Mouse (Mus musculus) retina, adult 2 months (tissue): Measurements from ENCODE around the gene Rab3b.
A peak's percentile ranks its signal among the peaks of the same experiment; 100 is the strongest.
"Not testable (repeated sequence)": the region's sequence is repeated elsewhere in the genome, so short reads cannot be mapped to it uniquely, and the experiment has no call there.

Experiments used
- DNase-seq: peaks from one replicate; pipeline ENCODE4 v3.0.0-alpha.2; 2012; ENCODE audit warnings: low read depth, low spot score

The Rab3b gene

GRCm38 (mm10) chr4:108890876-108891275 lies 12.0 kb downstream of the Rab3b start:
- no peak for DNase-seq

GRCm38 (mm10) chr4:108900421-108900820 lies 21.6 kb downstream of the Rab3b start:
- no peak for DNase-seq

- DNase-seq = no peak
Measured at GRCm38 (mm10) chr4:108902886-108903285, 24.0 kb downstream of the Rab3b start.

- DNase-seq = no peak
Measured at GRCm38 (mm10) chr4:108903346-108903745, 24.5 kb downstream of the Rab3b start.

GRCm38 (mm10) chr4:108904076-108904475 lies 25.2 kb downstream of the Rab3b start:
- no peak for DNase-seq

- DNase-seq = no peak
Measured at GRCm38 (mm10) chr4:108904790-108905189, 25.9 kb downstream of the Rab3b start.

- no peak for DNase-seq
Measured at GRCm38 (mm10) chr4:108905859-108906258, 27.0 kb downstream of the Rab3b start.

GRCm38 (mm10) chr4:108907475-108907874 lies 28.6 kb downstream of the Rab3b start:
- no peak for DNase-seq

- DNase-seq = no peak
Measured at GRCm38 (mm10) chr4:108909872-108910425, 31.1 kb downstream of the Rab3b start.

GRCm38 (mm10) chr4:108911866-108912265 lies 33.0 kb downstream of the Rab3b start:
- DNase-seq = no peak

- DNase-seq = no peak
Measured at GRCm38 (mm10) chr4:108913180-108913579, 34.3 kb downstream of the Rab3b start.

GRCm38 (mm10) chr4:108914391-108914790 lies 35.5 kb downstream of the Rab3b start:
- no peak for DNase-seq

GRCm38 (mm10) chr4:108915101-108915500 lies 36.2 kb downstream of the Rab3b start:
- no peak for DNase-seq

- no peak for DNase-seq
Measured at GRCm38 (mm10) chr4:108917654-108918053, 38.8 kb downstream of the Rab3b start.

- not testable (repeated sequence) for DNase-seq
Measured at GRCm38 (mm10) chr4:108927945-108928344, 49.1 kb downstream of the Rab3b start.

GRCm38 (mm10) chr4:108933163-108933562 lies 54.3 kb downstream of the Rab3b start:
- no peak for DNase-seq

- DNase-seq = no peak
Measured at GRCm38 (mm10) chr4:108934856-108935255, 56.0 kb downstream of the Rab3b start.

GRCm38 (mm10) chr4:108937848-108938771 lies 59.2 kb downstream of the Rab3b start:
- DNase-seq = peak; percentile 8

GRCm38 (mm10) chr4:108940681-108941473 lies 62.0 kb downstream of the Rab3b start:
- DNase-seq = no peak

GRCm38 (mm10) chr4:108942171-108942570 lies 63.3 kb downstream of the Rab3b start:
- DNase-seq = no peak

- DNase-seq = no peak
Measured at GRCm38 (mm10) chr4:108942986-108943720, 64.3 kb downstream of the Rab3b start.
